Mouse (Mus musculus) kidney, postnatal 0 days (tissue): ENCODE data around the gene Cadm2. TPM values are rescaled to one million over a fixed set of nuclear protein-coding genes. Genes with fewer than 3 reads are reported as not detected.

Experiments used
- ATAC-seq: fragments of 200-750 bp; cut with Nextera tagmentation; replicated peaks from 2 replicates; pipeline ENCODE4 v1.8.0; 2017; ENCODE audit warnings: low read depth, moderate number of reproducible peaks, moderate TSS enrichment, moderate library complexity; ENCODE audit not compliant: low FRiP score
- DNase-seq: peaks from one replicate; pipeline ENCODE4 v3.0.0-alpha.2; 2016; ENCODE audit warnings: low spot score
- H3K27ac ChIP-seq: fragments of 300-500 bp; sonication (generic); 2 replicates; pipeline ENCODE4 v1.5.1; 2014; ENCODE audit warnings: mild to moderate bottlenecking
- H3K27me3 ChIP-seq: fragments of 300-500 bp; sonication (generic); 2 replicates; pipeline ENCODE4 v1.6.1; 2014; ENCODE audit warnings: low read length, mixed read lengths; ENCODE audit not compliant: insufficient read depth
- H3K36me3 ChIP-seq: fragments of 300-500 bp; sonication (generic); 2 replicates; pipeline ENCODE4 v1.6.1; 2014; ENCODE audit warnings: low read length, mixed read lengths; ENCODE audit not compliant: insufficient read depth
- H3K4me1 ChIP-seq: fragments of 300-500 bp; sonication (generic); replicated peaks from 2 replicates; pipeline ENCODE4 v1.6.1; 2014; ENCODE audit warnings: antibody characterized with exemption, low read length, mixed read lengths; ENCODE audit not compliant: insufficient read depth
- H3K4me2 ChIP-seq: fragments of 300-500 bp; sonication (generic); 2 replicates; pipeline ENCODE4 v1.6.1; 2014; ENCODE audit warnings: mild to moderate bottlenecking, low read length, moderate library complexity, mixed read lengths
- H3K4me3 ChIP-seq: fragments of 300-500 bp; sonication (generic); replicated peaks from 2 replicates; pipeline ENCODE4 v1.5.1; 2014; ENCODE audit warnings: low read depth, low read length
- H3K9ac ChIP-seq: fragments of 300-500 bp; sonication (generic); 2 replicates; pipeline ENCODE4 v1.6.1; 2014; ENCODE audit warnings: low read depth, low read length
- H3K9me3 ChIP-seq: fragments of 300-500 bp; sonication (generic); replicated peaks from 2 replicates; pipeline ENCODE4 v1.6.1; 2016; ENCODE audit warnings: low read length, inconsistent platforms, mixed read lengths
- CTCF ChIP-seq: IDR thresholded peaks from 2 replicates; pipeline ENCODE4 v1.5.1; 2016; ENCODE audit warnings: antibody characterized with exemption, low read depth, mild to moderate bottlenecking, moderate library complexity
- WGBS: fragments of 180-500 bp; shearing (Covaris S2); extraction: QIAGEN DNeasy Blood & Tissue Kit; methylation state at CpG from one replicate; pipeline ENCODE4 v1.1.7; 2014; 5-methylcytosine and 5-hydroxymethylcytosine counted together
- polyA plus RNA-seq: library from polyadenylated mRNA; unstranded; fragments of >200 nt; fragmentation: Nextera tagmentation; extraction: Ambion mirVana; gene quantifications from 2 replicates; pipeline ENCODE4 v1.2.1, GENCODE M21; 2015

Gene Cadm2
- polyA plus RNA-seq, 1 experiment from 2014 or later: 0.11 TPM

DNA sequence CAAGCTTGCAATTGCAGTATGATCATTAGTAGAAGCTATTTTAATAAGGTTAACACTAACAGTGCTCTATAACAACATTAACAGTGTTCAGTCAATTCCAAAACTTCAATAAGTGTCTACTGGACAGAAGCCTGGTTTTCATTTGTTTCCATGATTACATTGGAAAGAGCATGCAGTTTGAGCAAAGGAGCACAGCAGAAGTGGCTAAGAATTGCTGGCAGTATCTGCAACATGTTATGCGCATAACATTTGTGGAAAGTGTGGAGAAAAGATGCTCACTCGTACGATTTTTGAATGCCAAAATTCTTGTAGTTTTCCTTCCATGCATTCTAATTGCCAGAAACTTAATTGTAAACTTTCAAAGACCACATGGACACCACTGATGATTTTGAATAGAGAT, 718.9 kb downstream of the Cadm2 start:
- TF ChIP-seq CTCF: no peak
- H3K9ac ChIP-seq: no peak overlapping the region
- WGBS: 96% methylated on average over 3 of the region's 3 CpGs
- H3K9me3 ChIP-seq: no peaks in the 10 kb centered on the region
- H3K27ac ChIP-seq: no peak overlapping the region
- no peaks in the 10 kb centered on the region for H3K36me3 ChIP-seq
- H3K4me2 ChIP-seq: no peak overlapping the region
- no peaks in the 10 kb centered on the region for H3K27me3 ChIP-seq
- DNase-seq (no peak), ATAC-seq (no peak)
- H3K4me3 ChIP-seq: no peak overlapping the region
- no peaks in the 10 kb centered on the region for H3K4me1 ChIP-seq

DNA sequence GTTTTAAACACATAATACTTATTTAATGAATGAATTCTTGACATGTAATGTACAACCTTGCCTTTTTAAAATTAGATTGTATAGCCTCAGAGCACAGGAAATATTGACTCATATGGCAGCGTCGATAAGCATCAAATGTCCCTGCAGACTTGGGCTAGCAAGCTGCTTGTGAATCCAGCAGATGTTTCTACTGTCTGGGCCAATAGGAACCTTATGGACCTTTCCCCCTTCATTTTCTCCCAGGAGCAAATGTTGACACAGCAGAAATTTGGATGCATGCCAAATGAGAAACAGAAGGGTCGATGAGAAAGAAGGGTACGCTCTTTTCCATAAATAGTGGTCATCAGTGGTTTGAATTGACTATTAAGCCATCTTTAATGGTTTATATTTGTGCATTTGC, 720.0 kb downstream of the Cadm2 start:
- Histone ChIP-seq H3K4me1 (no peaks in the 10 kb centered on the region), H3K36me3 (no peaks in the 10 kb centered on the region), H3K27me3 (no peaks in the 10 kb centered on the region), H3K4me3 (no peak overlapping the region), H3K4me2 (no peak overlapping the region), H3K9me3 (no peaks in the 10 kb centered on the region), H3K27ac (no peak overlapping the region), H3K9ac (no peak overlapping the region)
- DNase-seq (no peak), ATAC-seq (no peak)
- no peak for TF ChIP-seq CTCF
- 67% methylated on average over 4 of the region's 4 CpGs for WGBS

DNA sequence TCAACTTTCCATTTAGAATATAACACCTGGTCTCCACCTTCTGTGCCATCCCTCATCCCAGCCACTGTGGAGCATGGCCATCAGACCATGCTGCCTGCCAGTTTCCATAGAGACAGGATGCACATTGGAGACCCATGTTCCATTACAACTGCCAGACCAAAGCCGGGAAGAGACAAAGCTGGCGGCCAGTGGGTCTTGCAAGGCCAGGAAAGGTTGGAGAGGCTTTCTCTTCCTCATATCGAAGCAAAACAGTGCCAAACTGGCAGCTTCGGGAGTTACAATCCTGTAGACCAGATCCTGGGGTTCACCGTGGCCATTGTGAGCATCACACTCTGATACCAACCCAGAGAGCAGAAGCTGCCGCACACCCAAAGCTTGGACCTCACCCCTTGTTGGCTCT, 728.3 kb downstream of the Cadm2 start:
- Histone ChIP-seq H3K4me3 (no peak overlapping the region), H3K9ac (no peak overlapping the region), H3K4me2 (no peak overlapping the region), H3K4me1 (no peaks in the 10 kb centered on the region), H3K27ac (no peak overlapping the region), H3K36me3 (no peaks in the 10 kb centered on the region), H3K27me3 (no peaks in the 10 kb centered on the region), H3K9me3 (no peaks in the 10 kb centered on the region)
- no peak for ATAC-seq
- no peak for TF ChIP-seq CTCF
- WGBS: 86% methylated on average over 6 of the region's 6 CpGs
- DNase-seq: no peak

GRCm38 (mm10) chr16:66891559-66892247, 729.0 kb downstream of the Cadm2 start:
- Histone ChIP-seq H3K9me3 (no peaks in the 10 kb centered on the region), H3K36me3 (no peaks in the 10 kb centered on the region), H3K27me3 (no peaks in the 10 kb centered on the region), H3K9ac (no peak overlapping the region), H3K27ac (no peak overlapping the region), H3K4me2 (no peak overlapping the region), H3K4me3 (no peak overlapping the region), H3K4me1 (no peaks in the 10 kb centered on the region)
- 50% methylated on average over 6 of the region's 6 CpGs for WGBS
- DNase-seq (no peak), ATAC-seq (no peak)
- TF ChIP-seq CTCF: no peak

- Histone ChIP-seq H3K27ac (no peak overlapping the region), H3K9me3 (no peaks in the 10 kb centered on the region), H3K4me2 (no peak overlapping the region), H3K9ac (no peak overlapping the region), H3K4me1 (no peaks in the 10 kb centered on the region), H3K4me3 (no peak overlapping the region), H3K27me3 (no peaks in the 10 kb centered on the region), H3K36me3 (no peaks in the 10 kb centered on the region)
- no peak for ATAC-seq
- WGBS: 89% methylated on average over 8 of the region's 8 CpGs
- DNase-seq: no peak
- no peak for TF ChIP-seq CTCF
These were observed 730.8 kb downstream of the Cadm2 start for GRCm38 (mm10) chr16:66889907-66890306.

- TF ChIP-seq CTCF: peak; percentile 50
- ATAC-seq: no peak
These were observed 738.1 kb downstream of the Cadm2 start for GRCm38 (mm10) chr16:66882597-66882996.

DNA sequence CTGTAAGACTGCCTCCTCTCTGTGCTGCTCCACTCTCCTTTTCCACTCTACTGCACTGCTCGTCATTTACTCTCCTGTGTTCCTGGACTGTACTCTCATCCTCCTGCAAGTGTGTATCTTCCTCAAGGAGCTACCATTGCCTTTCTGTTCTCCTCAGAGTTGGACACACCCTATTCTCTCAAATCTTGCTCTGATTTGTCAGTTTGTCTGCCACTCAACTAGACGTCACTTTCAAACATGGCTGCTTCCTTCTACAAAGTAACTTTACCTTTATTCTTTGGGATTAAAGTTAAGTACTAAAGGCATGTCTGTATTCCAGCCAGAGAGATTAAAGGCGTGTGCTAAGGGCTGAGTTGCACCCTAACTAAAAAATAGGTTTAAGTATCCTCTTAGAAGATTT, 749.5 kb downstream of the Cadm2 start:
- H3K27me3 ChIP-seq: no peaks in the 10 kb centered on the region
- no peak overlapping the region for H3K4me3 ChIP-seq
- H3K4me1 ChIP-seq: no peaks in the 10 kb centered on the region
- DNase-seq (no peak), ATAC-seq (no peak)
- H3K4me2 ChIP-seq: no peak overlapping the region
- no peak overlapping the region for H3K9ac ChIP-seq
- no peaks in the 10 kb centered on the region for H3K9me3 ChIP-seq
- H3K27ac ChIP-seq: no peak overlapping the region
- no peak for TF ChIP-seq CTCF
- no peaks in the 10 kb centered on the region for H3K36me3 ChIP-seq
- 72% methylated on average over 3 of the region's 3 CpGs for WGBS

More at GRCm38 (mm10) chr16:66882597-66882996, 738.1 kb downstream of the Cadm2 start:
- H3K27me3 ChIP-seq: no peaks in the 10 kb centered on the region
- no peak overlapping the region for H3K4me2 ChIP-seq
- peak; percentile 12 for DNase-seq
- no peak overlapping the region for H3K4me3 ChIP-seq
- 52% methylated on average over 3 of the region's 3 CpGs for WGBS
- no peaks in the 10 kb centered on the region for H3K36me3 ChIP-seq
- no peaks in the 10 kb centered on the region for H3K9me3 ChIP-seq
- H3K9ac ChIP-seq: no peak overlapping the region
- H3K4me1 ChIP-seq: no peaks in the 10 kb centered on the region
- H3K27ac ChIP-seq: no peak overlapping the region
